Mouse (Mus musculus) forebrain, postnatal 0 days (tissue): ENCODE results near the gene Zfand2a. TPM values are rescaled to one million over a fixed set of nuclear protein-coding genes. Genes with fewer than 3 reads are reported as not detected.

ENCODE experiments used
- ATAC-seq: fragments of 200-750 bp; cut with Nextera tagmentation; 2 replicates; pipeline ENCODE4 v1.8.0; 2017; ENCODE audit warnings: mild to moderate bottlenecking, moderate library complexity
- DNase-seq: peaks from one replicate; pipeline ENCODE4 v3.0.0-alpha.2; 2015
- H3K27ac ChIP-seq: fragments of 300-500 bp; sonication (generic); 2 replicates; pipeline ENCODE4 v1.5.1; 2014; ENCODE audit warnings: low read depth, mild to moderate bottlenecking, antibody characterized with exemption, low read length, moderate library complexity, mixed read lengths
- H3K27me3 ChIP-seq: fragments of 300-500 bp; sonication (generic); 2 replicates; pipeline ENCODE4 v1.6.1; 2014; ENCODE audit warnings: mild to moderate bottlenecking, low read length, mixed read lengths; ENCODE audit not compliant: insufficient read depth
- H3K36me3 ChIP-seq: fragments of 300-500 bp; sonication (generic); 2 replicates; pipeline ENCODE4 v1.6.1; 2014; ENCODE audit warnings: mild to moderate bottlenecking, moderate library complexity; ENCODE audit not compliant: insufficient read depth
- H3K4me1 ChIP-seq: fragments of 300-500 bp; sonication (generic); 2 replicates; pipeline ENCODE4 v1.6.1; 2014; ENCODE audit warnings: antibody characterized with exemption; ENCODE audit not compliant: insufficient read depth
- H3K4me2 ChIP-seq: fragments of 300-500 bp; sonication (generic); 2 replicates; pipeline ENCODE4 v1.6.1; 2014; ENCODE audit warnings: low read depth, mild to moderate bottlenecking, moderate library complexity
- H3K4me3 ChIP-seq: fragments of 300-500 bp; sonication (generic); 2 replicates; pipeline ENCODE4 v1.5.1; 2014; ENCODE audit warnings: low read depth, low read length, mixed read lengths
- H3K9ac ChIP-seq: fragments of 300-500 bp; sonication (generic); 2 replicates; pipeline ENCODE4 v1.6.1; 2014; ENCODE audit warnings: mild to moderate bottlenecking
- H3K9me3 ChIP-seq: fragments of 300-500 bp; sonication (generic); 2 replicates; pipeline ENCODE4 v1.6.1; 2016; ENCODE audit warnings: low read length
- CTCF ChIP-seq: sonication (generic); IDR thresholded peaks from 2 replicates; pipeline ENCODE4 v1.5.1; 2016; ENCODE audit warnings: antibody characterized with exemption, control low read depth, low read depth
- WGBS: fragments of 180-500 bp; shearing (Covaris S2); extraction: QIAGEN DNeasy Blood & Tissue Kit; methylation state at CpG from one replicate; pipeline ENCODE4 v1.1.7; 2014; 5-methylcytosine and 5-hydroxymethylcytosine counted together
- polyA plus RNA-seq: library from polyadenylated mRNA; unstranded; fragments of >200 nt; fragmentation: Nextera tagmentation; extraction: Ambion mirVana; gene quantifications from 2 replicates; pipeline ENCODE4 v1.2.1, GENCODE M21; 2015
- total RNA-seq: library from RNA; depleted of rRNA; stranded (reverse); fragments of >200 nt; gene quantifications from 2 replicates; pipeline ENCODE4 v1.2.3, GENCODE M21; 2014

Zfand2a gene
- total and polyA plus RNA-seq, 2 experiments from 2014 or later: 29.8 to 50.4 TPM

- Histone ChIP-seq H3K27me3 (no peaks in the 10 kb centered on the region), H3K4me2 (no peak overlapping the region), H3K36me3 (peaks cover 5% of the 10 kb centered on the region), H3K9ac (no peak overlapping the region), H3K4me1 (peaks cover 7% of the 10 kb centered on the region; the same call in 1 of the 2 replicates), H3K4me3 (no peak overlapping the region), H3K27ac (no peak overlapping the region), H3K9me3 (no peaks in the 10 kb centered on the region)
- no peak for TF ChIP-seq CTCF
- DNase-seq: no peak
- whole genome bisulfite sequencing: 93% methylated on average over 12 of the region's 12 CpGs
- ATAC-seq: no peak
These were observed 29.2 kb downstream of the Zfand2a start for GRCm38 (mm10) chr5:139455166-139455565.

GRCm38 (mm10) chr5:139453031-139453430 lies 31.3 kb downstream of the Zfand2a start:
- no peaks in the 10 kb centered on the region for H3K4me1 ChIP-seq
- no peak overlapping the region for H3K27ac ChIP-seq
- no peak for DNase-seq
- peaks cover 7% of the 10 kb centered on the region for H3K36me3 ChIP-seq
- WGBS: 87% methylated on average over 10 of the region's 10 CpGs
- H3K4me2 ChIP-seq: no peak overlapping the region
- H3K4me3 ChIP-seq: no peak overlapping the region
- no peak for TF ChIP-seq CTCF
- H3K9me3 ChIP-seq: no peaks in the 10 kb centered on the region
- H3K27me3 ChIP-seq: no peaks in the 10 kb centered on the region
- H3K9ac ChIP-seq: no peak overlapping the region
- ATAC-seq: no peak

GRCm38 (mm10) chr5:139449926-139450325 lies 34.4 kb downstream of the Zfand2a start:
- 52% methylated on average over 4 of the region's 4 CpGs for WGBS
- ATAC-seq (no peak), DNase-seq (no peak)
- Histone ChIP-seq H3K36me3 (peaks cover 3% of the 10 kb centered on the region), H3K4me2 (no peak overlapping the region), H3K27ac (no peak overlapping the region), H3K4me3 (no peak overlapping the region), H3K4me1 (no peaks in the 10 kb centered on the region), H3K9ac (no peak overlapping the region; the same call in 1 of the 2 replicates), H3K27me3 (no peaks in the 10 kb centered on the region), H3K9me3 (no peaks in the 10 kb centered on the region)
- TF ChIP-seq CTCF: no peak

- no peaks in the 10 kb centered on the region for H3K27me3 ChIP-seq
- no peaks in the 10 kb centered on the region for H3K9me3 ChIP-seq
- H3K36me3 ChIP-seq: peaks cover 2% of the 10 kb centered on the region
- no peak overlapping the region for H3K9ac ChIP-seq
- H3K4me2 ChIP-seq: no peak overlapping the region
- no peak overlapping the region for H3K4me3 ChIP-seq
- H3K27ac ChIP-seq: no peak overlapping the region
- WGBS: 48% methylated on average over 5 of the region's 5 CpGs
- TF ChIP-seq CTCF: no peak
- ATAC-seq: no peak
- no peak for DNase-seq
- H3K4me1 ChIP-seq: no peaks in the 10 kb centered on the region
These were observed 35.1 kb downstream of the Zfand2a start for GRCm38 (mm10) chr5:139449161-139449791.

- DNase-seq: no peak
- no peak for TF ChIP-seq CTCF
- H3K4me3 ChIP-seq: no peak overlapping the region
- ATAC-seq: no peak
- no peak overlapping the region for H3K9ac ChIP-seq
- no peaks in the 10 kb centered on the region for H3K4me1 ChIP-seq
- no peak overlapping the region for H3K27ac ChIP-seq
- H3K4me2 ChIP-seq: no peak overlapping the region
- WGBS: 70% methylated on average over 6 of the region's 6 CpGs
- no peaks in the 10 kb centered on the region for H3K27me3 ChIP-seq
- no peaks in the 10 kb centered on the region for H3K9me3 ChIP-seq
- peaks cover 2% of the 10 kb centered on the region for H3K36me3 ChIP-seq
These were observed 36.3 kb downstream of the Zfand2a start for GRCm38 (mm10) chr5:139448025-139448424.

- WGBS: 79% methylated on average over 8 of the region's 8 CpGs
- ATAC-seq (no peak), DNase-seq (no peak)
- no peak overlapping the region for H3K4me2 ChIP-seq
- no peak overlapping the region for H3K27ac ChIP-seq
- no peaks in the 10 kb centered on the region for H3K4me1 ChIP-seq
- no peak overlapping the region for H3K9ac ChIP-seq
- no peaks in the 10 kb centered on the region for H3K27me3 ChIP-seq
- H3K4me3 ChIP-seq: no peak overlapping the region
- H3K36me3 ChIP-seq: peaks cover 2% of the 10 kb centered on the region; the same call in 1 of the 2 replicates
- no peaks in the 10 kb centered on the region for H3K9me3 ChIP-seq
- peak; percentile 49 for TF ChIP-seq CTCF
These were observed 39.1 kb downstream of the Zfand2a start for GRCm38 (mm10) chr5:139445258-139445657.

GRCm38 (mm10) chr5:139442962-139443361 lies 41.4 kb downstream of the Zfand2a start:
- TF ChIP-seq CTCF: no peak
- Histone ChIP-seq H3K27ac (peak overlapping the region; percentile 40), H3K36me3 (no peaks in the 10 kb centered on the region), H3K9ac (no peak overlapping the region), H3K4me3 (no peak overlapping the region), H3K9me3 (no peaks in the 10 kb centered on the region), H3K4me1 (no peaks in the 10 kb centered on the region; the same call in 1 of the 2 replicates), H3K27me3 (no peaks in the 10 kb centered on the region), H3K4me2 (no peak overlapping the region)
- 81% methylated on average over 4 of the region's 4 CpGs for WGBS
- ATAC-seq: no peak
- DNase-seq: no peak
